Mouse (Mus musculus): ENCODE data around the gene Ddr2. TPM values are rescaled to one million over a fixed set of nuclear protein-coding genes. Genes with fewer than 3 reads are reported as not detected.

The Ddr2 gene
- total and polyA plus RNA-seq, 3 experiments = 0.04 TPM; not detected in 2

- Histone ChIP-seq H3K36me3 (ENCODE audit: control insufficient read depth in 1 of 2, insufficient read depth in 2 of 2, low read length in 2 of 2) (peaks cover 11 to 53% of the 10 kb centered on the region in 2 experiments), H3K9ac (ENCODE audit: control insufficient read depth, low read depth, low read length, poor library complexity, severe bottlenecking) (no peak overlapping the region)
These were observed 45.2 kb upstream of the Ddr2 start for GRCm38 (mm10) chr1:170155761-170156160.

DNA sequence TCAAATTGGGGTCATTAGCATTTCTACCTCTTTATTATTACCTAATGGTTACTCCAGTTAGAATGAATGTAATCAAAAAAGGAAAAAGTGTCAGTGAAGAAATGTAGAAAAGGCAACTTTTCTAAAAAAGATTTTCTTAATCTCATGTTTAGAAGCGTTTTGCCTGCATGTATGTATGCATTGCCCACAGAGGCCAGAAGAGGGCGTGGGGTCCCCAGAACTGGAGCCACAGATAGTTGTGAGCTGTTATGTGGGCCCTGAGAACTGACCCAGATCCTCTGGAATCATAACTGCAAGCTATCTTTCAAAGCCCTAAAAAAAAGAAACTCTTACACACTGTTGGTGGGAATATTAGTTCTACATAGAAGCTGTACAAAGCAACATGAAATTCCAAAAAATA, 44.7 kb upstream of the Ddr2 start:
- peaks cover 11 to 57% of the 10 kb centered on the region in 2 experiments for H3K36me3 ChIP-seq (ENCODE audit: control insufficient read depth in 1 of 2, insufficient read depth in 2 of 2, low read length in 2 of 2)

More at GRCm38 (mm10) chr1:170155761-170156160, 45.2 kb upstream of the Ddr2 start:
- peak overlapping the region; percentile 38; the same call in 1 of the 2 replicates for H3K27ac ChIP-seq (ENCODE audit: control insufficient read depth, low read depth, low read length)
- H3K27me3 ChIP-seq (ENCODE audit: control insufficient read depth in 1 of 2, insufficient read depth in 2 of 2, low read length in 2 of 2) = no peaks in the 10 kb centered on the region
- TF ChIP-seq TBP (IDR thresholded peaks at IDR 0.05; ENCODE audit: low read depth, low read length) (no peak), GATA1 (IDR thresholded peaks at IDR 0.05; ENCODE audit: low read depth, low read length) (peak; percentile 38; the same call in 1 of the 2 replicates), EP300 (IDR thresholded peaks at IDR 0.05; ENCODE audit: low read depth in 1 of 2, low read length in 2 of 2) (peak in 1 of 2 experiments; percentile 42; a peak in 1 of 4 replicates), ELF1 (IDR thresholded peaks at IDR 0.05; ENCODE audit: low read depth, low read length) (no peak), ZNF384 (IDR thresholded peaks at IDR 0.05; ENCODE audit: low read depth, low read length) (no peak), UBTF (IDR thresholded peaks at IDR 0.05; ENCODE audit: borderline replicate concordance, insufficient read depth, low read depth, low read length) (no peak), E2F4 (IDR thresholded peaks at IDR 0.05; ENCODE audit: borderline replicate concordance, low read depth, low read length) (no peak), ZKSCAN1 (IDR thresholded peaks at IDR 0.05; ENCODE audit: low read depth, low read length) (no peak), NELFE (IDR thresholded peaks at IDR 0.05; ENCODE audit: low read depth, low read length) (no peak), CHD2 (IDR thresholded peaks at IDR 0.05; ENCODE audit: low read length) (no peak), POLR2AphosphoS5 (IDR thresholded peaks at IDR 0.05; ENCODE audit: borderline replicate concordance, low read depth, low read length) (no peak), ZMIZ1 (IDR thresholded peaks at IDR 0.05; ENCODE audit: low read depth, low read length) (no peak), KAT2A (conservative IDR thresholded peaks at IDR 0.05; ENCODE audit: low read depth, low read length) (no peak), MAZ (IDR thresholded peaks at IDR 0.05; ENCODE audit: low read depth, low read length) (no peak), SMC3 (IDR thresholded peaks at IDR 0.05; ENCODE audit: low read depth, low read length) (no peak), MAX (IDR thresholded peaks at IDR 0.05; ENCODE audit: low read length) (no peak), POLR2AphosphoS2 (IDR thresholded peaks at IDR 0.05; ENCODE audit: low read length) (no peak), HCFC1 (IDR thresholded peaks at IDR 0.05; ENCODE audit: low read depth, low read length) (no peak), ETS1 (IDR thresholded peaks at IDR 0.05; ENCODE audit: low read depth, low read length) (peak; percentile 21; the same call in 1 of the 2 replicates), GABPA (IDR thresholded peaks at IDR 0.05; ENCODE audit: low read depth, low read length) (no peak), POLR2A (IDR thresholded peaks at IDR 0.05; ENCODE audit: control insufficient read depth in 1 of 2, insufficient read depth in 1 of 2, low read depth in 1 of 2, low read length in 2 of 2, poor library complexity in 1 of 2) (no peak)
- H3K9me3 ChIP-seq (replicated peaks; ENCODE audit: insufficient read depth, low read length) = no peaks in the 10 kb centered on the region
- H3K4me1 ChIP-seq (ENCODE audit: control insufficient read depth in 1 of 2, insufficient read depth in 2 of 2, low read length in 2 of 2) = peaks cover 4 to 13% of the 10 kb centered on the region in 2 experiments; a peak in 2 of 4 replicates
- peaks cover 1% of the 10 kb centered on the region; the same call in 1 of the 2 replicates for H3K79me2 ChIP-seq (ENCODE audit: control insufficient read depth, insufficient read depth, low read length, poor library complexity)
- H3K4me3 ChIP-seq (ENCODE audit: control insufficient read depth in 1 of 2, insufficient read depth in 1 of 2, low read depth in 2 of 2, low read length in 2 of 2) = no peak overlapping the region
- DNase-seq (ENCODE audit: low read depth, low spot score) = peak; percentile 36

More for the DNA sequence above, 44.7 kb upstream of the Ddr2 start:
- Histone ChIP-seq H3K27me3 (ENCODE audit: control insufficient read depth in 1 of 2, insufficient read depth in 2 of 2, low read length in 2 of 2) (no peaks in the 10 kb centered on the region), H3K9me3 (replicated peaks; ENCODE audit: insufficient read depth, low read length) (no peaks in the 10 kb centered on the region), H3K27ac (ENCODE audit: control insufficient read depth, low read depth, low read length) (peak overlapping the region; percentile 38; the same call in 1 of the 2 replicates), H3K4me3 (ENCODE audit: control insufficient read depth in 1 of 2, insufficient read depth in 1 of 2, low read depth in 2 of 2, low read length in 2 of 2) (no peak overlapping the region), H3K4me1 (ENCODE audit: control insufficient read depth in 1 of 2, insufficient read depth in 2 of 2, low read length in 2 of 2) (peaks cover 4 to 13% of the 10 kb centered on the region in 2 experiments; a peak in 2 of 4 replicates), H3K79me2 (ENCODE audit: control insufficient read depth, insufficient read depth, low read length, poor library complexity) (no peaks in the 10 kb centered on the region), H3K9ac (ENCODE audit: control insufficient read depth, low read depth, low read length, poor library complexity, severe bottlenecking) (no peak overlapping the region)
- DNase-seq (ENCODE audit: low read depth, low spot score) = peak; percentile 56
- TF ChIP-seq CTCF (IDR thresholded peaks at IDR 0.05 in 2 of 3, conservative IDR thresholded peaks at IDR 0.05 in 1 of 3; ENCODE audit: control insufficient read depth in 1 of 3, insufficient read depth in 1 of 3, low read depth in 2 of 3, low read length in 3 of 3, poor library complexity in 1 of 3, severe bottlenecking in 1 of 3) (peak; percentile 45 to 71 (median 58)), ETS1 (IDR thresholded peaks at IDR 0.05; ENCODE audit: low read depth, low read length) (no peak), RCOR1 (IDR thresholded peaks at IDR 0.05; ENCODE audit: low read depth, low read length) (no peak), SMC3 (IDR thresholded peaks at IDR 0.05; ENCODE audit: low read depth, low read length) (peak; percentile 39), RAD21 (IDR thresholded peaks at IDR 0.05; ENCODE audit: low read depth, low read length) (peak; percentile 52)

Measured in MEL (cell line).